Mouse (Mus musculus) retina, postnatal 7 days (tissue): Measurements from ENCODE around the gene Abcg2.
"Not testable (repeated sequence)": the region's sequence is repeated elsewhere in the genome, so short reads cannot be mapped to it uniquely, and the experiment has no call there.

Source experiments
- DNase-seq: peaks from one replicate; pipeline ENCODE4 v3.0.0-alpha.2; 2012; ENCODE audit warnings: low read depth, low spot score

Gene Abcg2

GRCm38 (mm10) chr6:58584223-58584622 lies at the start of gene Abcg2:
Gene Abcg2, plus strand, starts transcription at chr6:58584523.
- not testable (repeated sequence) for DNase-seq

GRCm38 (mm10) chr6:58540263-58540662 lies 44.1 kb upstream of the Abcg2 start:
- not testable (repeated sequence) for DNase-seq

- not testable (repeated sequence) for DNase-seq
Observed at GRCm38 (mm10) chr6:58542852-58543251, 41.5 kb upstream of the Abcg2 start.

- DNase-seq, result not testable (repeated sequence)
Observed at GRCm38 (mm10) chr6:58544971-58545370, 39.4 kb upstream of the Abcg2 start.

GRCm38 (mm10) chr6:58546050-58546449 lies 38.3 kb upstream of the Abcg2 start:
- DNase-seq, result not testable (repeated sequence)

- peak; percentile 9 for DNase-seq
Observed at GRCm38 (mm10) chr6:58546816-58547215, 37.5 kb upstream of the Abcg2 start.

- not testable (repeated sequence) for DNase-seq
Observed at GRCm38 (mm10) chr6:58553812-58554211, 30.5 kb upstream of the Abcg2 start.

- DNase-seq, result not testable (repeated sequence)
Observed at GRCm38 (mm10) chr6:58593987-58594844, 9.9 kb downstream of the Abcg2 start.

GRCm38 (mm10) chr6:58595639-58596293 lies 11.4 kb downstream of the Abcg2 start:
- DNase-seq, result not testable (repeated sequence)

GRCm38 (mm10) chr6:58596294-58596653 lies 12.0 kb downstream of the Abcg2 start:
- no peak for DNase-seq

- DNase-seq, result not testable (repeated sequence)
Observed at GRCm38 (mm10) chr6:58602119-58602518, 17.8 kb downstream of the Abcg2 start.

- DNase-seq, result not testable (repeated sequence)
Observed at GRCm38 (mm10) chr6:58602991-58603390, 18.7 kb downstream of the Abcg2 start.

GRCm38 (mm10) chr6:58603485-58604090 lies 19.3 kb downstream of the Abcg2 start:
- DNase-seq, result peak; percentile 30

GRCm38 (mm10) chr6:58606642-58607041 lies 22.3 kb downstream of the Abcg2 start:
- DNase-seq, result no peak

- no peak for DNase-seq
Observed at GRCm38 (mm10) chr6:58608422-58608821, 24.1 kb downstream of the Abcg2 start.

GRCm38 (mm10) chr6:58609919-58610759 lies 25.8 kb downstream of the Abcg2 start:
- DNase-seq, result no peak

- DNase-seq, result no peak
Observed at GRCm38 (mm10) chr6:58610760-58611654, 26.7 kb downstream of the Abcg2 start.

- no peak for DNase-seq
Observed at GRCm38 (mm10) chr6:58624126-58624525, 39.8 kb downstream of the Abcg2 start.

GRCm38 (mm10) chr6:58629238-58629637 lies 44.9 kb downstream of the Abcg2 start:
- DNase-seq, result no peak

- no peak for DNase-seq
Observed at GRCm38 (mm10) chr6:58632419-58632818, 48.1 kb downstream of the Abcg2 start.
